Mouse (Mus musculus) hindbrain, embryonic 14.5 days (tissue): Measurements from ENCODE around the gene Gfap. TPM values are rescaled to one million over a fixed set of nuclear protein-coding genes. Genes with fewer than 3 reads are reported as not detected.
A peak's percentile ranks its signal among the peaks of the same experiment; 100 is the strongest.

Source experiments
- ATAC-seq: fragments of 200-750 bp; cut with Nextera tagmentation; 2 replicates; pipeline ENCODE4 v1.8.0; 2017; ENCODE audit warnings: moderate number of reproducible peaks, mild to moderate bottlenecking, moderate TSS enrichment, moderate library complexity; ENCODE audit not compliant: low FRiP score
- DNase-seq: peaks from one replicate; pipeline ENCODE4 v3.0.0-alpha.2; 2015; ENCODE audit warnings: low spot score
- H3K27ac ChIP-seq: fragments of 300-500 bp; sonication (generic); 2 replicates; pipeline ENCODE4 v1.5.1; 2014; ENCODE audit warnings: mild to moderate bottlenecking, moderate library complexity
- H3K27me3 ChIP-seq: fragments of 300-500 bp; sonication (generic); 2 replicates; pipeline ENCODE4 v1.6.1; 2014; ENCODE audit warnings: mild to moderate bottlenecking, low read length, mixed read lengths; ENCODE audit not compliant: control insufficient read depth, insufficient read depth
- H3K36me3 ChIP-seq: fragments of 300-500 bp; sonication (generic); replicated peaks from 2 replicates; pipeline ENCODE4 v1.6.1; 2014; ENCODE audit not compliant: control insufficient read depth, insufficient read depth
- H3K4me1 ChIP-seq: fragments of 300-500 bp; sonication (generic); replicated peaks from 2 replicates; pipeline ENCODE4 v1.6.1; 2014; ENCODE audit warnings: antibody characterized with exemption, low read length, mixed read lengths; ENCODE audit not compliant: control insufficient read depth, insufficient read depth
- H3K4me2 ChIP-seq: fragments of 300-500 bp; sonication (generic); replicated peaks from 2 replicates; pipeline ENCODE4 v1.6.1; 2014; ENCODE audit warnings: mild to moderate bottlenecking, moderate library complexity
- H3K4me3 ChIP-seq: fragments of 300-500 bp; sonication (generic); replicated peaks from 2 replicates; pipeline ENCODE4 v1.5.1; 2014; ENCODE audit warnings: mild to moderate bottlenecking, low read length
- H3K9ac ChIP-seq: fragments of 300-500 bp; sonication (generic); 2 replicates; pipeline ENCODE4 v1.6.1; 2014
- H3K9me3 ChIP-seq: fragments of 300-500 bp; sonication (generic); 2 replicates; pipeline ENCODE4 v1.6.1; 2016; ENCODE audit warnings: low read length; ENCODE audit not compliant: control insufficient read depth
- WGBS: fragments of 180-500 bp; shearing (Covaris S2); extraction: QIAGEN DNeasy Blood & Tissue Kit; methylation state at CpG from one replicate; pipeline ENCODE4 v1.1.7; 2014; 5-methylcytosine and 5-hydroxymethylcytosine counted together
- polyA plus RNA-seq: library from polyadenylated mRNA; unstranded; fragments of >200 nt; fragmentation: Nextera tagmentation; extraction: Ambion mirVana; gene quantifications from 2 replicates; pipeline ENCODE4 v1.2.1, GENCODE M21; 2014

Gene Gfap
- 0.66 and 1.9 TPM in 2 replicates for polyA plus RNA-seq

GRCm38 (mm10) chr11:102900763-102901162 is at the start of gene Gfap:
Gfap (minus strand) TSS chr11:102900912.
- Histone ChIP-seq H3K9ac (no peak within 1 kb of the TSS), H3K36me3 (no peaks in the 10 kb centered on the region), H3K4me2 (no peak within 1 kb of the TSS), H3K27me3 (0 out of 2 replicates have a peak, but pooled peaks cover 3% of the 10 kb centered on the region), H3K4me3 (no peak within 1 kb of the TSS), H3K27ac (no peak within 1 kb of the TSS), H3K9me3 (no peaks in the 10 kb centered on the region), H3K4me1 (no peaks in the 10 kb centered on the region; the same call in 1 of the 2 replicates)
- ATAC-seq (peak; percentile 44; the same call in 1 of the 2 replicates), DNase-seq (peak; percentile 93)
- 13% methylated on average over 7 of the region's 7 CpGs for WGBS

- H3K27ac ChIP-seq: no peak overlapping the region
- peak overlapping the region; percentile 37 for H3K4me3 ChIP-seq
- H3K9me3 ChIP-seq: no peaks in the 10 kb centered on the region
- 2% methylated on average over 50 of the region's 51 CpGs for WGBS
- ATAC-seq (peak; percentile 18; the same call in 1 of the 2 replicates), DNase-seq (peak; percentile 41)
- H3K9ac ChIP-seq: peak overlapping the region; percentile 64
- peaks cover 43% of the 10 kb centered on the region for H3K4me1 ChIP-seq
- H3K27me3 ChIP-seq: peaks cover 81% of the 10 kb centered on the region
- no peaks in the 10 kb centered on the region for H3K36me3 ChIP-seq
- H3K4me2 ChIP-seq: peak overlapping the region; percentile 65
Observed at GRCm38 (mm10) chr11:102948043-102948961, 47.6 kb upstream of the Gfap start.

GRCm38 (mm10) chr11:102946992-102947343 is 46.3 kb upstream of the Gfap start:
- no peaks in the 10 kb centered on the region for H3K9me3 ChIP-seq

GRCm38 (mm10) chr11:102946265-102946991 is 45.7 kb upstream of the Gfap start, which contains the start of gene C1ql1:
C1ql1 (minus strand) TSS chr11:102946688.
- H3K27me3 ChIP-seq: peaks cover 86% of the 10 kb centered on the region

More at GRCm38 (mm10) chr11:102946992-102947343, 46.3 kb upstream of the Gfap start:
- DNase-seq: no peak
- Histone ChIP-seq H3K27me3 (peaks cover 91% of the 10 kb centered on the region), H3K9ac (no peak overlapping the region), H3K36me3 (no peaks in the 10 kb centered on the region), H3K27ac (no peak overlapping the region), H3K4me2 (peak overlapping the region; percentile 60), H3K4me3 (peak overlapping the region; percentile 37), H3K4me1 (peaks cover 36% of the 10 kb centered on the region)
- no peak for ATAC-seq
- 4% methylated on average over 8 of the region's 8 CpGs for WGBS

GRCm38 (mm10) chr11:102945306-102946264 is 44.9 kb upstream of the Gfap start:
- no peak overlapping the region for H3K27ac ChIP-seq
- H3K9ac ChIP-seq: peak overlapping the region; percentile 46; the same call in 1 of the 2 replicates
- ATAC-seq (no peak), DNase-seq (no peak)
- H3K4me2 ChIP-seq: peak overlapping the region; percentile 60
- peaks cover 36% of the 10 kb centered on the region for H3K4me1 ChIP-seq
- H3K4me3 ChIP-seq: peak overlapping the region; percentile 37
- no peaks in the 10 kb centered on the region for H3K36me3 ChIP-seq
- H3K9me3 ChIP-seq: no peaks in the 10 kb centered on the region
- 2% methylated on average over 53 of the region's 54 CpGs for whole genome bisulfite sequencing
- peaks cover 87% of the 10 kb centered on the region for H3K27me3 ChIP-seq

More at GRCm38 (mm10) chr11:102946265-102946991, 45.7 kb upstream of the Gfap start, which contains the start of gene C1ql1:
- Histone ChIP-seq H3K4me3 (peak within 1 kb of the TSS; percentile 37), H3K9ac (peak within 1 kb of the TSS; percentile 46), H3K4me1 (peaks cover 36% of the 10 kb centered on the region), H3K27ac (no peak within 1 kb of the TSS), H3K36me3 (no peaks in the 10 kb centered on the region), H3K9me3 (no peaks in the 10 kb centered on the region), H3K4me2 (peak within 1 kb of the TSS; percentile 60)
- ATAC-seq (peak; percentile 64), DNase-seq (peak; percentile 73)
- under 1% methylated on average over 63 of the region's 87 CpGs for WGBS

GRCm38 (mm10) chr11:102941236-102941635 is 40.5 kb upstream of the Gfap start:
- no peak overlapping the region for H3K27ac ChIP-seq
- H3K9me3 ChIP-seq: no peaks in the 10 kb centered on the region
- H3K27me3 ChIP-seq: peaks cover 51% of the 10 kb centered on the region
- DNase-seq (no peak), ATAC-seq (no peak)
- H3K4me2 ChIP-seq: no peak overlapping the region
- peaks cover 35% of the 10 kb centered on the region for H3K4me1 ChIP-seq
- H3K9ac ChIP-seq: no peak overlapping the region
- 61% methylated on average over 6 of the region's 6 CpGs for WGBS
- no peaks in the 10 kb centered on the region for H3K36me3 ChIP-seq
- H3K4me3 ChIP-seq: no peak overlapping the region

- no peak overlapping the region for H3K27ac ChIP-seq
- no peak for ATAC-seq
- peaks cover 24% of the 10 kb centered on the region; the same call in 1 of the 2 replicates for H3K4me1 ChIP-seq
- no peaks in the 10 kb centered on the region for H3K36me3 ChIP-seq
- no peak overlapping the region for H3K9ac ChIP-seq
- H3K4me3 ChIP-seq: no peak overlapping the region
- 0 out of 2 replicates have a peak overlapping the region, but pooled peaks have one; percentile 9 for H3K4me2 ChIP-seq
- DNase-seq: no peak
- H3K9me3 ChIP-seq: no peaks in the 10 kb centered on the region
- 34% methylated on average over 13 of the region's 13 CpGs for WGBS
- H3K27me3 ChIP-seq: peaks cover 30% of the 10 kb centered on the region
Observed at GRCm38 (mm10) chr11:102939024-102939675, 38.4 kb upstream of the Gfap start.
